Mouse (Mus musculus) erythroblast, embryonic 14.5 days (primary cell): ENCODE results near the gene Adgrl2.

Experiments
- GATA1 ChIP-seq: IDR thresholded peaks from 2 replicates; pipeline ENCODE4 v1.6.1; 2012; ENCODE audit warnings: low read length, inconsistent platforms, mixed read lengths
- TAL1 ChIP-seq: IDR thresholded peaks from 3 replicates; pipeline ENCODE4 v1.6.1; 2012; ENCODE audit warnings: low read length, inconsistent platforms, mixed read lengths

DNA sequence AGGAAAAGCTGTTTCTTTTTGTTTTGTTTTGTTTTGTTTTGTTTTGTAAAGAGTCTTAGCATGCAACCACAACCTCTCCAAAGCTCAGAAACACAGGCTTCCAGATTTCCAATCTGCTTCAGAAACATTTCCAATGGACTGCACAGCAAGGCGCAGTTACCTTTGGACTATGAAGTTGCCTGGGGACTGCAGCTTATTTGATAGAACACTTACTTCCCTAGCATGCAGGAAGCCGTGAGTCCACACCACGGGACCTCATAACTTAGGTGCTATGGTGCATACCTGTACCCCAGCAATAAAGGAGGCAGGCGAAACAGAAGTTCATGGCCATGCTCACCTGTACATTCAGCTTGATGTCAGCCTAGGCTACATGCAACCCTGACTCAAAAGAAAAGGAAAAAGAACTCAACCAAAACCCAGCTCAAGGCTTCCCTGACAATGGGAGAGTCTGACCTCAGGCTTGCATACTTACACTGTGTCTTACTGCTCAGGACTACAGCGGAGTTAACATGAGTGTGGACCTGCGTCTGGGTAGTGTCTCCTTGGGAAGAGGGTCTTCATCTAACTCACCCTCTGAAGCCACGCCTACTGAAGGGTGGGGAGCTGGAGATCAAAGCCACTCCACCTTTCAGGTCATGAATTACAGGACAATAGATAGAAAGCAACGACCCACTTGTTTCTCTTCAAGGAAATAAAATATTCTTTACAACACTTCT lies 91.7 kb downstream of the Adgrl2 start:
- TF ChIP-seq GATA1: no peak
- no peak for TF ChIP-seq TAL1
